Mouse (Mus musculus) stomach, embryonic 14.5 days (tissue): ENCODE results near the gene Gp9. TPM values are rescaled to one million over a fixed set of nuclear protein-coding genes. Genes with fewer than 3 reads are reported as not detected.
A peak's percentile ranks its signal among the peaks of the same experiment; 100 is the strongest.

ENCODE experiments used
- ATAC-seq: fragments of 200-750 bp; cut with Nextera tagmentation; 2 replicates; pipeline ENCODE4 v1.8.0; 2017; ENCODE audit warnings: low read depth, moderate TSS enrichment; ENCODE audit not compliant: insufficient number of reproducible peaks, insufficient read depth, low FRiP score
- H3K27ac ChIP-seq: fragments of 300-500 bp; sonication (generic); 2 replicates; pipeline ENCODE4 v1.5.1; 2014; ENCODE audit warnings: mild to moderate bottlenecking, low read length, moderate library complexity, mixed read lengths
- H3K27me3 ChIP-seq: fragments of 300-500 bp; sonication (generic); 2 replicates; pipeline ENCODE4 v1.6.1; 2014; ENCODE audit warnings: low read length, control low read depth, mixed read lengths; ENCODE audit not compliant: control insufficient read depth, insufficient read depth
- H3K36me3 ChIP-seq: fragments of 300-500 bp; sonication (generic); 2 replicates; pipeline ENCODE4 v1.6.1; 2014; ENCODE audit warnings: mild to moderate bottlenecking, control low read depth, low read length, moderate library complexity, mixed read lengths; ENCODE audit not compliant: control insufficient read depth, insufficient read depth
- H3K4me1 ChIP-seq: fragments of 300-500 bp; sonication (generic); 2 replicates; pipeline ENCODE4 v1.6.1; 2014; ENCODE audit warnings: low read length, control low read depth, mixed read lengths; ENCODE audit not compliant: control insufficient read depth, insufficient read depth
- H3K4me2 ChIP-seq: fragments of 300-500 bp; sonication (generic); replicated peaks from 2 replicates; pipeline ENCODE4 v1.6.1; 2014; ENCODE audit warnings: low read depth, low read length, control low read depth
- H3K4me3 ChIP-seq: fragments of 300-500 bp; sonication (generic); 2 replicates; pipeline ENCODE4 v1.5.1; 2014; ENCODE audit warnings: low read depth, low read length, control low read depth
- H3K9ac ChIP-seq: fragments of 300-500 bp; sonication (generic); replicated peaks from 2 replicates; pipeline ENCODE4 v1.6.1; 2014; ENCODE audit warnings: low read depth, mild to moderate bottlenecking, control low read depth, low read length, moderate library complexity, mixed read lengths
- H3K9me3 ChIP-seq: fragments of 300-500 bp; sonication (generic); 2 replicates; pipeline ENCODE4 v1.6.1; 2016; ENCODE audit warnings: low read depth, low read length, control low read depth; ENCODE audit not compliant: control insufficient read depth
- WGBS: fragments of 180-500 bp; shearing (Covaris S2); extraction: QIAGEN DNeasy Blood & Tissue Kit; methylation state at CpG from one replicate; pipeline ENCODE4 v1.1.7; 2014; 5-methylcytosine and 5-hydroxymethylcytosine counted together
- polyA plus RNA-seq: library from polyadenylated mRNA; unstranded; fragments of >200 nt; fragmentation: Nextera tagmentation; extraction: Ambion mirVana; gene quantifications from 2 replicates; pipeline ENCODE4 v1.2.1, GENCODE M21; 2014

Gp9 gene
- polyA plus RNA-seq, 1 experiment from 2014 or later = 0.68 TPM

DNA sequence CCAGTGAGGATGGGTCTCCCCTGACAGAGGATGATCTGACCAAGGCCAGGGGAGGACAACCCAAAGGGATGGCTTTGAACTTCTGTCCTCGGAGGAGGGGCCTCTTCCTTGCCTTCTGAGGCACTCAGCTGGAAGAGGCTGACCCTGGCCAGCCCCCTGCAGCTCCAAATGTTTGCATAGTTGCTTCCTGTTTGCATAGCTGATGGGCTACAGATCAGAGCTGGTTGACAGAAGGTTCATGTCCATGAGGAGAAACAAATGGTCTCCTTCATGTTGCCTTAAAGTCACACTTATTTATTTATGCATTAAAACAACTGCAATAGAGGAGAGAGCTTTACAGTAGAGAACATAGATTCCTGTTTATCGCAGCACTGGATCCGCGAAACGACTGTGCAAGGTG, 43.7 kb upstream of the Gp9 start:
- WGBS = 32% methylated on average over 5 of the region's 5 CpGs
- H3K27me3 ChIP-seq = peaks cover 25% of the 10 kb centered on the region
- H3K9me3 ChIP-seq = no peaks in the 10 kb centered on the region
- no peak overlapping the region; the same call in 1 of the 2 replicates for H3K27ac ChIP-seq
- no peak overlapping the region for H3K4me2 ChIP-seq
- no peaks in the 10 kb centered on the region for H3K36me3 ChIP-seq
- H3K4me3 ChIP-seq = no peak overlapping the region
- ATAC-seq = peak; percentile 66; the same call in 1 of the 2 replicates
- H3K4me1 ChIP-seq = peaks cover 19% of the 10 kb centered on the region; the same call in 1 of the 2 replicates
- no peak overlapping the region for H3K9ac ChIP-seq

GRCm38 (mm10) chr6:87736923-87737322, 40.9 kb upstream of the Gp9 start:
- Histone ChIP-seq H3K4me1 (peaks cover 16% of the 10 kb centered on the region; the same call in 1 of the 2 replicates), H3K4me3 (no peak overlapping the region), H3K9ac (no peak overlapping the region), H3K27ac (no peak overlapping the region), H3K36me3 (no peaks in the 10 kb centered on the region), H3K9me3 (no peaks in the 10 kb centered on the region), H3K4me2 (no peak overlapping the region), H3K27me3 (peaks cover 7% of the 10 kb centered on the region)
- WGBS = 80% methylated on average over 4 of the region's 4 CpGs
- no peak for ATAC-seq

GRCm38 (mm10) chr6:87737921-87738626, 39.8 kb upstream of the Gp9 start:
- Histone ChIP-seq H3K4me1 (peaks cover 7% of the 10 kb centered on the region; the same call in 1 of the 2 replicates), H3K4me3 (no peak overlapping the region), H3K27ac (no peak overlapping the region), H3K9ac (no peak overlapping the region), H3K27me3 (no peaks in the 10 kb centered on the region), H3K4me2 (no peak overlapping the region), H3K36me3 (no peaks in the 10 kb centered on the region), H3K9me3 (no peaks in the 10 kb centered on the region)
- WGBS = 66% methylated on average over 4 of the region's 4 CpGs
- 0 out of 2 replicates have a peak, but pooled peaks have one; percentile 15 for ATAC-seq

- Histone ChIP-seq H3K9me3 (no peaks in the 10 kb centered on the region), H3K4me2 (no peak overlapping the region), H3K36me3 (no peaks in the 10 kb centered on the region), H3K4me1 (no peaks in the 10 kb centered on the region), H3K4me3 (no peak overlapping the region), H3K9ac (no peak overlapping the region), H3K27me3 (no peaks in the 10 kb centered on the region), H3K27ac (no peak overlapping the region)
- ATAC-seq = no peak
- 38% methylated on average over 6 of the region's 6 CpGs for WGBS
Observed at GRCm38 (mm10) chr6:87739898-87740297, 38.0 kb upstream of the Gp9 start.

DNA sequence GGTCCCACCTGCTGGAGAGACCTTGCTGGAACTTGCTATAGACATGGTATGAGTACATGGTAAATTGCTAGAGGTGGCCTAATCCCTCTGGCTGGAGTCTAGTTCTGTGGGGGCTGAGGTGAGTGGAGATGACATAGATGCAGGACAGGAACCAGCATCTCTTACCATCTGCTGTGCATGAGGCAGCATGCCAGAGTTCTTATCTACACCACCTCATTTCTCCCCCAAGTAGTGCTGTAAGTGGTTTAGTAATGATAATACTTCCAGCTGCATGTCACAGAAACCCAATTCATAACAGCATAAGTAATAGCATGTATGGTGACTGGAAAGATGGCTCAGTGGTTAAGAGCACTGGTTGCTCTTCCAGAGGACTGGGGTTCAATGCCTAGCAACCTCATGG, 37.4 kb upstream of the Gp9 start:
- no peak overlapping the region for H3K27ac ChIP-seq
- H3K27me3 ChIP-seq = no peaks in the 10 kb centered on the region
- H3K4me3 ChIP-seq = no peak overlapping the region

DNA sequence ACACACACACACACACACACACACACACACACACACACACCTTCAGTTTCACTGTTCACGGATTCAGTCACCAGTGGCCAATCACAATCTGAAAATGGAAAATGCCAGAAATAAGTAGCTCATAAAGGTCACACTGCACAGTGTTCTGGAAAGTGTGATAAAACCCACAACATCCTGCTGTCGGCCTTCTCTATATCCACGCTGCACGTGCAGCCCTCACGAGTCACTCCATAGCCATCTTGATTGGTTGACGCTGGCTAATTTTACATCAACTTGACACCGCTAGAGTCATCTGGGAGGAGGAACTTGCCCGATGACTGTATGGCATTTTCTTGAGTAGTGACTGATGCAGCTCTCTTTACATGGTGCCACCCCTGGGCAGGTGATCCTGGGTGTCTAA, 35.9 kb upstream of the Gp9 start:
- no peak overlapping the region for H3K9ac ChIP-seq
- WGBS = 88% methylated on average over 8 of the region's 8 CpGs

More for the DNA sequence above, 37.4 kb upstream of the Gp9 start:
- no peak overlapping the region for H3K9ac ChIP-seq
- H3K36me3 ChIP-seq = no peaks in the 10 kb centered on the region
- H3K4me2 ChIP-seq = no peak overlapping the region
- no peaks in the 10 kb centered on the region for H3K4me1 ChIP-seq
- no peak for ATAC-seq
- no peaks in the 10 kb centered on the region for H3K9me3 ChIP-seq

DNA sequence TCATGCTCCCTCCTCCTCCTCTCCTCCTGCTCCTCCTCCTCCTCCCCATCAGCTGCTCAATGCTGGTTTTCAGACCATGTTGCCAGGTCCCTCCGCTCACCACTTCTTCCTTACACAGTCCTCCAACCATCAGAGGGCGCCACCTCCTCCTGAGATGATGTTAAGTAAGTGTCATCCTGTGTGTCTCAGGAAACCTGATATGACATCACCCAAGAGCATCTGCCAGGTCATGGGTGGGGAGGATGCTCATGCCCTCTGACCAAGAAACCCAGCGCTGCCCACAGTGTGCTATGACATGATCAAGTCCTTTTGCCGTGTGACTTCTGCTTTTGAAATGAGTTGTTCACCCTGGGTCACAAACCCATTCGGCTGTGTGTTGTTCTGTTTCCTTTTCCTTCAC, 35.1 kb upstream of the Gp9 start:
- Histone ChIP-seq H3K9ac (no peak overlapping the region), H3K36me3 (no peaks in the 10 kb centered on the region), H3K4me3 (no peak overlapping the region), H3K27ac (no peak overlapping the region), H3K27me3 (no peaks in the 10 kb centered on the region), H3K4me2 (no peak overlapping the region), H3K9me3 (no peaks in the 10 kb centered on the region), H3K4me1 (peaks cover 4% of the 10 kb centered on the region; the same call in 1 of the 2 replicates)
- WGBS = 80% methylated on average over 5 of the region's 5 CpGs
- ATAC-seq = no peak

More for the DNA sequence above, 35.9 kb upstream of the Gp9 start:
- H3K27me3 ChIP-seq = no peaks in the 10 kb centered on the region
- H3K4me3 ChIP-seq = no peak overlapping the region
- no peaks in the 10 kb centered on the region for H3K36me3 ChIP-seq
- no peak for ATAC-seq
- H3K4me2 ChIP-seq = no peak overlapping the region
- H3K27ac ChIP-seq = no peak overlapping the region
- H3K9me3 ChIP-seq = no peaks in the 10 kb centered on the region
- peaks cover 4% of the 10 kb centered on the region; the same call in 1 of the 2 replicates for H3K4me1 ChIP-seq

GRCm38 (mm10) chr6:87743281-87743680, 34.6 kb upstream of the Gp9 start:
- Histone ChIP-seq H3K27ac (no peak overlapping the region), H3K4me3 (no peak overlapping the region), H3K4me2 (no peak overlapping the region), H3K4me1 (peaks cover 4% of the 10 kb centered on the region; the same call in 1 of the 2 replicates), H3K27me3 (no peaks in the 10 kb centered on the region), H3K9ac (no peak overlapping the region), H3K9me3 (no peaks in the 10 kb centered on the region), H3K36me3 (no peaks in the 10 kb centered on the region)
- WGBS = 80% methylated on average over 5 of the region's 5 CpGs
- no peak for ATAC-seq

GRCm38 (mm10) chr6:87744632-87745031, 33.2 kb upstream of the Gp9 start:
- Histone ChIP-seq H3K27ac (no peak overlapping the region), H3K27me3 (no peaks in the 10 kb centered on the region), H3K36me3 (no peaks in the 10 kb centered on the region), H3K4me3 (no peak overlapping the region), H3K4me1 (peaks cover 4% of the 10 kb centered on the region; the same call in 1 of the 2 replicates), H3K9ac (no peak overlapping the region), H3K4me2 (no peak overlapping the region), H3K9me3 (no peaks in the 10 kb centered on the region)
- WGBS = 88% methylated on average over 3 of the region's 3 CpGs
- no peak for ATAC-seq
